Mouse (Mus musculus): ENCODE data around the gene Vsir. TPM values are rescaled to one million over a fixed set of nuclear protein-coding genes. Genes with fewer than 3 reads are reported as not detected.

Gene Vsir
- polyA plus RNA-seq, 1 experiment from 2014 or later: 1.7 TPM

- Histone ChIP-seq H3K36me3 (replicated peaks; ENCODE audit: control insufficient read depth, insufficient read depth, low read depth, low read length) (no peaks in the 10 kb centered on the region), H3K27me3 (ENCODE audit: control insufficient read depth, insufficient read depth, low read length) (no peaks in the 10 kb centered on the region), H3K27ac (replicated peaks; ENCODE audit: low read depth, low read length) (no peak overlapping the region), H3K4me3 (ENCODE audit: low read depth, low read length) (no peak overlapping the region), H3K9me3 (replicated peaks; ENCODE audit: control insufficient read depth, low read length) (no peaks in the 10 kb centered on the region), H3K9ac (replicated peaks; ENCODE audit: low read length) (no peak overlapping the region), H3K4me1 (ENCODE audit: control insufficient read depth, insufficient read depth, low read length) (peaks cover 3% of the 10 kb centered on the region; the same call in 1 of the 2 replicates), H3K4me2 (ENCODE audit: low read depth, low read length) (no peak overlapping the region)
- WGBS: 87% methylated on average over 5 of the region's 5 CpGs
- ATAC-seq (replicated peaks; ENCODE audit: insufficient number of reproducible peaks, low FRiP score, low TSS enrichment, low read depth) (no peak), DNase-seq (ENCODE audit: low spot score) (no peak)
Observed at GRCm38 (mm10) chr10:60349644-60350043, 3.0 kb downstream of the Vsir start.

- Histone ChIP-seq H3K36me3 (replicated peaks; ENCODE audit: control insufficient read depth, insufficient read depth, low read depth, low read length) (no peaks in the 10 kb centered on the region), H3K27me3 (ENCODE audit: control insufficient read depth, insufficient read depth, low read length) (no peaks in the 10 kb centered on the region), H3K4me3 (ENCODE audit: low read depth, low read length) (no peak overlapping the region), H3K27ac (replicated peaks; ENCODE audit: low read depth, low read length) (no peak overlapping the region), H3K9me3 (replicated peaks; ENCODE audit: control insufficient read depth, low read length) (no peaks in the 10 kb centered on the region), H3K4me2 (ENCODE audit: low read depth, low read length) (no peak overlapping the region), H3K9ac (replicated peaks; ENCODE audit: low read length) (no peak overlapping the region), H3K4me1 (ENCODE audit: control insufficient read depth, insufficient read depth, low read length) (peaks cover 3% of the 10 kb centered on the region; the same call in 1 of the 2 replicates)
- WGBS: 49% methylated on average over 5 of the region's 5 CpGs
- no peak for ATAC-seq (replicated peaks; ENCODE audit: insufficient number of reproducible peaks, low FRiP score, low TSS enrichment, low read depth)
- DNase-seq (ENCODE audit: low spot score): no peak
Observed at GRCm38 (mm10) chr10:60350077-60350804, 3.6 kb downstream of the Vsir start.

DNA sequence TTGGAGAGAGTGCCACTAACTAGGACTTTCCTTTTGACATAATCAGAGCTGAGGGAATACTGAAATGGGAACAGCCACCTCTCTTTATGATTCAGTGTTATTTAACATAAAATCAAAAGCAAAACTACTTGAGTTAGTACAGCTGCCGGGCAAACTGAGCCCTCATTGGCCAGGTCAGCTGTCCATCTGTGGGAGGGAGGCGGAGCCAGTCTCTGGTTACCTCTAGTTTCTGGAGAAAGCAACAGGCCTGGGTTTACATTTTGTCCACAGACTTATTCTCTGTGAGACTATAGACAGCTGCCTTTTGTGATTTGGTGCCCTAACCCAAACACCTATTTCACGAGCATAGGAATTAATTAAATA lies 4.1 kb downstream of the Vsir start:
- no peak overlapping the region for H3K9ac ChIP-seq (replicated peaks; ENCODE audit: low read length)
- WGBS: 36% methylated on average over 3 of the region's 3 CpGs
- H3K4me1 ChIP-seq (ENCODE audit: control insufficient read depth, insufficient read depth, low read length): peaks cover 3% of the 10 kb centered on the region; the same call in 1 of the 2 replicates
- no peaks in the 10 kb centered on the region for H3K27me3 ChIP-seq (ENCODE audit: control insufficient read depth, insufficient read depth, low read length)
- H3K36me3 ChIP-seq (replicated peaks; ENCODE audit: control insufficient read depth, insufficient read depth, low read depth, low read length): no peaks in the 10 kb centered on the region
- DNase-seq (ENCODE audit: low spot score) (peak; percentile 88), ATAC-seq (replicated peaks; ENCODE audit: insufficient number of reproducible peaks, low FRiP score, low TSS enrichment, low read depth) (0 out of 2 replicates have a peak, but pooled peaks have one; percentile 11)
- no peak overlapping the region for H3K4me3 ChIP-seq (ENCODE audit: low read depth, low read length)
- no peak overlapping the region for H3K27ac ChIP-seq (replicated peaks; ENCODE audit: low read depth, low read length)
- H3K4me2 ChIP-seq (ENCODE audit: low read depth, low read length): no peak overlapping the region
- no peaks in the 10 kb centered on the region for H3K9me3 ChIP-seq (replicated peaks; ENCODE audit: control insufficient read depth, low read length)

GRCm38 (mm10) chr10:60351248-60351647 lies 4.6 kb downstream of the Vsir start:
- no peak overlapping the region for H3K4me2 ChIP-seq (ENCODE audit: low read depth, low read length)
- H3K9ac ChIP-seq (replicated peaks; ENCODE audit: low read length): no peak overlapping the region
- ATAC-seq (replicated peaks; ENCODE audit: insufficient number of reproducible peaks, low FRiP score, low TSS enrichment, low read depth) (0 out of 2 replicates have a peak, but pooled peaks have one; percentile 16), DNase-seq (ENCODE audit: low spot score) (no peak)
- H3K4me3 ChIP-seq (ENCODE audit: low read depth, low read length): no peak overlapping the region
- H3K27me3 ChIP-seq (ENCODE audit: control insufficient read depth, insufficient read depth, low read length): no peaks in the 10 kb centered on the region
- H3K4me1 ChIP-seq (ENCODE audit: control insufficient read depth, insufficient read depth, low read length): peaks cover 3% of the 10 kb centered on the region; the same call in 1 of the 2 replicates
- no peaks in the 10 kb centered on the region for H3K9me3 ChIP-seq (replicated peaks; ENCODE audit: control insufficient read depth, low read length)
- peak overlapping the region; percentile 68 for H3K27ac ChIP-seq (replicated peaks; ENCODE audit: low read depth, low read length)
- WGBS: 19% methylated on average over 3 of the region's 3 CpGs
- H3K36me3 ChIP-seq (replicated peaks; ENCODE audit: control insufficient read depth, insufficient read depth, low read depth, low read length): no peaks in the 10 kb centered on the region

DNA sequence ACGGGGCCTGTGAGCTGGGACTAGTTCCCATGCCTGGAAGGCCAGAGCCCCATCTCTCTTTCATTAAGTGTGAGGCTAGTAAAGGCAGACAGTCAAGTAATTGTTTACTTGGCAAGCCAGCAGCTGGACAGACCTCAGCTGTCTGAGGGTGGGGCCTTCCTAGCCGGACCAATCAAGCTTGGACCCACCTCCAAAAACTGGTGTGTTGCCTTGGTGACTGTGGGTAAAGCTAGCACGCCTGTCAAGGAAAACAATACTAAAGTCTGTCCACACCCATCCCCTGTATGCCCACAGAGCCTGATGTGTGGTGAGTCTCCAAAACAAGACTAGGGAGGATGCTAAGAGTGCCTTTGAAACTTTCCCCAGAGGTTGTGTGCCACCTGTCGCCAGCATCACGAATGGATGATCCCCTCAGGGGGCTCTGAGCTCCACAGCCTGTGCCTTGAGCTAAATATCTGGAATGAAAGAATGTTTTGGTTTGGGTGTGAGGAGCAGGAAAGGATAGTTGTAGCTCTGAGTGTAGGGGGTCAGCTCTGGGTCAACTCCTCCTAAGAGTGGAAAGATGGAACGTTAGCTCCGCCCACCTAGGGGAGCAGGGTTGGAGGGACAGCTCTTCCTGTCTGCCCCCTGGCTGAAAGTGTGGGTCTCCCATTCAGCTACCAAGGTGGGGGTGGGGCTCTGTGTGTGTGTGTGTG lies 5.3 kb downstream of the Vsir start:
- H3K4me2 ChIP-seq (ENCODE audit: low read depth, low read length): no peak overlapping the region; the same call in 1 of the 2 replicates
- no peaks in the 10 kb centered on the region for H3K27me3 ChIP-seq (ENCODE audit: control insufficient read depth, insufficient read depth, low read length)
- H3K9me3 ChIP-seq (replicated peaks; ENCODE audit: control insufficient read depth, low read length): no peaks in the 10 kb centered on the region
- H3K27ac ChIP-seq (replicated peaks; ENCODE audit: low read depth, low read length): peak overlapping the region; percentile 68
- ATAC-seq (replicated peaks; ENCODE audit: insufficient number of reproducible peaks, low FRiP score, low TSS enrichment, low read depth) (peak; percentile 32; the same call in 1 of the 2 replicates), DNase-seq (ENCODE audit: low spot score) (peak; percentile 53)
- H3K4me3 ChIP-seq (ENCODE audit: low read depth, low read length): no peak overlapping the region
- no peaks in the 10 kb centered on the region; the same call in 1 of the 2 replicates for H3K4me1 ChIP-seq (ENCODE audit: control insufficient read depth, insufficient read depth, low read length)
- H3K9ac ChIP-seq (replicated peaks; ENCODE audit: low read length): no peak overlapping the region
- WGBS: 10% methylated on average over 7 of the region's 7 CpGs
- H3K36me3 ChIP-seq (replicated peaks; ENCODE audit: control insufficient read depth, insufficient read depth, low read depth, low read length): no peaks in the 10 kb centered on the region

- WGBS: 63% methylated on average over 5 of the region's 5 CpGs
- Histone ChIP-seq H3K9me3 (replicated peaks; ENCODE audit: control insufficient read depth, low read length) (no peaks in the 10 kb centered on the region), H3K4me3 (ENCODE audit: low read depth, low read length) (no peak overlapping the region), H3K36me3 (replicated peaks; ENCODE audit: control insufficient read depth, insufficient read depth, low read depth, low read length) (no peaks in the 10 kb centered on the region), H3K27me3 (ENCODE audit: control insufficient read depth, insufficient read depth, low read length) (no peaks in the 10 kb centered on the region), H3K27ac (replicated peaks; ENCODE audit: low read depth, low read length) (no peak overlapping the region), H3K4me2 (ENCODE audit: low read depth, low read length) (no peak overlapping the region), H3K9ac (replicated peaks; ENCODE audit: low read length) (no peak overlapping the region), H3K4me1 (ENCODE audit: control insufficient read depth, insufficient read depth, low read length) (no peaks in the 10 kb centered on the region; the same call in 1 of the 2 replicates)
- no peak for ATAC-seq (replicated peaks; ENCODE audit: insufficient number of reproducible peaks, low FRiP score, low TSS enrichment, low read depth)
- no peak for DNase-seq (ENCODE audit: low spot score)
Observed at GRCm38 (mm10) chr10:60353241-60354002, 6.8 kb downstream of the Vsir start.

DNA sequence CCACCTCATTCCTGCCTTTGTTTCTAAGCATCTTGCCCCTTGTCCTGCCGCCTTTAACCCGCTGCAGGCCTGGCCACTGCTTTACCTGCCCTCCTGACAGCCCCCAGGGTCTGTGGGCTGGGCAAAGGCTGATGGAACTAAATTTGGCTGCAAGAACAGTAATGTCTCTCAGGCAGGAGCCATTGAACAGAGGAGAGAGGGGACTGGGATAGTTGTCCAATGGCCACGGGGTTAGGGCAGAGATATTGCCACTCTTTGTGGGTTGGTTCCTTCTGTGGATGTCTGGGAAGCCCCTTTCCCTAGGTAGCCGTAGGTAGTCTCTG lies 7.3 kb downstream of the Vsir start:
- no peak for ATAC-seq (replicated peaks; ENCODE audit: insufficient number of reproducible peaks, low FRiP score, low TSS enrichment, low read depth)
- H3K4me2 ChIP-seq (ENCODE audit: low read depth, low read length): no peak overlapping the region
- H3K4me1 ChIP-seq (ENCODE audit: control insufficient read depth, insufficient read depth, low read length): no peaks in the 10 kb centered on the region; the same call in 1 of the 2 replicates
- no peak overlapping the region for H3K27ac ChIP-seq (replicated peaks; ENCODE audit: low read depth, low read length)
- H3K9ac ChIP-seq (replicated peaks; ENCODE audit: low read length): no peak overlapping the region
- no peaks in the 10 kb centered on the region for H3K36me3 ChIP-seq (replicated peaks; ENCODE audit: control insufficient read depth, insufficient read depth, low read depth, low read length)
- no peak for DNase-seq (ENCODE audit: low spot score)
- WGBS: 78% methylated on average over 4 of the region's 4 CpGs
- no peak overlapping the region for H3K4me3 ChIP-seq (ENCODE audit: low read depth, low read length)
- H3K27me3 ChIP-seq (ENCODE audit: control insufficient read depth, insufficient read depth, low read length): no peaks in the 10 kb centered on the region
- H3K9me3 ChIP-seq (replicated peaks; ENCODE audit: control insufficient read depth, low read length): no peaks in the 10 kb centered on the region

Data from embryonic facial prominence, embryonic 11.5 days (tissue).